Mouse (Mus musculus) embryonic facial prominence, embryonic 10.5 days (tissue): ENCODE measurements around the gene Fanca. TPM values are rescaled to one million over a fixed set of nuclear protein-coding genes. Genes with fewer than 3 reads are reported as not detected.

Experiments
- DNase-seq: peaks from one replicate; pipeline ENCODE4 v3.0.0-alpha.2; 2017; ENCODE audit warnings: low spot score
- H3K27ac ChIP-seq: fragments of 300-500 bp; sonication (generic); replicated peaks from 2 replicates; pipeline ENCODE4 v1.5.1; 2016; ENCODE audit warnings: mild to moderate bottlenecking
- H3K27me3 ChIP-seq: fragments of 300-500 bp; sonication (generic); replicated peaks from 2 replicates; pipeline ENCODE4 v1.6.1; 2016; ENCODE audit warnings: low read depth, mild to moderate bottlenecking; ENCODE audit not compliant: poor library complexity, severe bottlenecking
- H3K36me3 ChIP-seq: fragments of 300-500 bp; sonication (generic); replicated peaks from 2 replicates; pipeline ENCODE4 v1.6.1; 2016; ENCODE audit warnings: mild to moderate bottlenecking, moderate library complexity
- H3K4me1 ChIP-seq: fragments of 300-500 bp; sonication (generic); 2 replicates; pipeline ENCODE4 v1.6.1; 2016
- H3K4me3 ChIP-seq: fragments of 300-500 bp; sonication (generic); 2 replicates; pipeline ENCODE4 v1.5.1; 2016; ENCODE audit warnings: mild to moderate bottlenecking, moderate library complexity
- H3K9me3 ChIP-seq: fragments of 300-500 bp; sonication (generic); 2 replicates; pipeline ENCODE4 v1.6.1; 2016; ENCODE audit warnings: mild to moderate bottlenecking
- WGBS: fragments of 180-500 bp; shearing (Covaris S2); methylation state at CpG from one replicate; pipeline ENCODE4 v1.1.7; 2016; 5-methylcytosine and 5-hydroxymethylcytosine counted together
- polyA plus RNA-seq: library from polyadenylated mRNA; unstranded; fragments of >200 nt; fragmentation: Nextera tagmentation; extraction: Ambion mirVana; gene quantifications from 2 replicates; pipeline ENCODE4 v1.2.1, GENCODE M21; 2016

The Fanca gene
- polyA plus RNA-seq, 1 experiment from 2014 or later = 49.4 TPM

DNA sequence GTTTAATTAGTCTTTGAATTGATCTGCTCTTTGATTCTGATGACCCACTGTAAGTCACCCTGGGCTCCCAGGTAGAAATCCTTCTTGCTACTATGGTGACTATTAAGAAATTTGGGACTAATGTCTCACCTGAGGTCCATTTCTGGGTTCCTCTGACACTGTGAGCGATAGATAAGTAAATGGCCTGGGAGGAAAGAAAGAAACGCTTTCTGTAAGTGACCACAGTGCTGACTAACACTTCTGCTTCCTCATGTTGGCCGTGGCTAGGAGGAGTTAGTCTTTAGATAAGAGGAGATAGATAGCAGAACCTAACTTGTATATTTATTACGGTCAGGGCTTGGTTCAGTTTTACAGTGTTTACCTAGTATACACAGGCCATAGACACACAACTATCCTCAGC lies 11.0 kb upstream of the Fanca start:
- no peak overlapping the region for H3K27ac ChIP-seq
- H3K9me3 ChIP-seq = no peaks in the 10 kb centered on the region
- no peaks in the 10 kb centered on the region for H3K36me3 ChIP-seq
- WGBS = 88% methylated on average over 4 of the region's 4 CpGs
- DNase-seq = no peak
- no peak overlapping the region for H3K4me3 ChIP-seq
- peaks cover 27% of the 10 kb centered on the region for H3K27me3 ChIP-seq
- peaks cover 29% of the 10 kb centered on the region for H3K4me1 ChIP-seq

DNA sequence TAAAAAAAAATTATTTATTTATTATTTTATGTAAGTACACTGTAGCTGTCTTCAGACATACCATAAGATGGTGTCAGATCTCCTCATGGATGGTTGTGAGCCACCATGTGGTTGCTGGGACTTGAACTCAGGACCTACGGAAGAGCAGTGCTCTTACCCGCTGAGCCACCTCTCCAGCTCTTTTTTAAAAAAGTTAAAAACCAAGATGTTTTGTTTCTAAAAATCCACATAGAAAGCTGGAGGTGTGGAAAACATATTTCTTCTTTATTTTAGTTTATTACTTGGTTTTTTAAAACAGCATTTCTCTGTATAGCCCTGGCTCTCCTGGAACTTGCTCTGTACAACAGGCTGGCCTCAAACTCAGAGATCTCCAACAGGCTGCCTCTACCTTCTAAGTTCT lies 10.2 kb upstream of the Fanca start:
- 92% methylated on average over 2 of the region's 2 CpGs for WGBS

DNA sequence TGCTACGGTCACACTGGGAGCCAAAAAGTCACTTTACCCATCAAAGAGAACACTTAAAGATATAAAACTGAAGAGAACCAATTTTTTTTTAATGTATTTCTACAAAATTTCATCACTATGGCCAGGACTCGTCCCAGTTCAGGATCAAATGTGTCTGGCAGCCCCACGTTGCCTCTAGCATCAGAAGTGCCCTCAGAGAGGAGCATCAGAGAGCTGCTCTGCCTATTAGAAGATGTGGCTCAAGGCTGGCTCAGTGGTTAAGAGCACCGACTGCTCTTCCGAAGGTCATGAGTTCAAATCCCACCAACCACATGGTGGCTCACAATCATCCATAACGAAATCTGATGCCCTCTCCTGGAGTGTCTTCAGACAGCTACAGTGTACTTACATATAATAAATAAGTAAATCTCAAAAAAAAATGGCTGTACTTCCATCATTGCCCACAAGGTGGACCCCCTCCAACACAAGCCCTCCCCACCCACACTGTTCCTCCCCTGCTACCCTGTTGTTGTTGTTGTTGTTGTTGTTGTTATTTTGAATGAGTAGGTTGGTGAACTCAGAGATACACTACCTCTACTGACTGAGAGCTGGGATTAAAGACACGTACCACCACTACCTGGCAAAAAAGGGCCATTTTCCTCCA lies 1.3 kb upstream of the Fanca start:
- 40% methylated on average over 7 of the region's 7 CpGs for WGBS
- peaks cover 20% of the 10 kb centered on the region for H3K4me1 ChIP-seq
- H3K9me3 ChIP-seq = no peaks in the 10 kb centered on the region
- no peak overlapping the region for H3K27ac ChIP-seq
- peaks cover 11% of the 10 kb centered on the region for H3K36me3 ChIP-seq
- 0 out of 2 replicates have a peak overlapping the region, but pooled peaks have one; percentile 68 for H3K4me3 ChIP-seq
- no peaks in the 10 kb centered on the region for H3K27me3 ChIP-seq
- peak; percentile 50 for DNase-seq

More for the DNA sequence above, 10.2 kb upstream of the Fanca start:
- H3K27ac ChIP-seq = no peak overlapping the region
- peaks cover 19% of the 10 kb centered on the region for H3K27me3 ChIP-seq
- H3K4me3 ChIP-seq = no peak overlapping the region
- DNase-seq = no peak
- no peaks in the 10 kb centered on the region for H3K36me3 ChIP-seq
- H3K9me3 ChIP-seq = no peaks in the 10 kb centered on the region
- peaks cover 22% of the 10 kb centered on the region for H3K4me1 ChIP-seq

DNA sequence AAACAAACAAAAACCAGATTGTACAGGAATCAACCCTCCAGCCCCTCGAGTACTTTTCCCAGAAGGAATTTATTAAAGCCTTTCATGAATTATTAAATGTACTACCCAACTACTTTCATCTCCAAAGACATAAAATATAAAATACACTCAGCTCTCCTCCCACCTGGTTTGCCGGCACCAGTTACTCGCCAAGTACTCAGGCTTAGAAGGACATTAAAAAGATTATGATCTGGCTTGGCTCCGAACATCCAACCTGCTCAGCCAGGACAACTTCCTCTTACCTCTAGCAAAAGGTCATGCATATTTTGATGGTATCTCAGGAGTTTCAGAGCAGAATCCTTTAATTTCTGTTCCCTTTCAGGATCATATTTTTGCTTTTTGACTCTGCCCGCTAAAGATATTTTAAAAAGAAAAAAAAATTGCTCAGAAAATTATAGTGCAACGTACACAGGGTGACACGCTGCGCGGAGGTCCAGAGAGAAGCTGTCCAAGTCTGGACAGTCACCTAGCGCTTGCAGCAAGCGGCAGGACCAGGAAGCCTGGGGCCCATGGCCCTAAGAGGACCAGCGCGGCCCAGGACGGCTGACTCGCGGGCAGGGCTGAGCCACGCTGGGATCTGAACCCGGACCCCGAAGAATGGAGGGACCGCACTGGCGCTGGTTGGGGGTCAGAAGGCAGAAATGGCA lies 452 bp downstream of the Fanca start:
- Histone ChIP-seq H3K9me3 (no peaks in the 10 kb centered on the region), H3K27ac (peak overlapping the region; percentile 82), H3K27me3 (no peaks in the 10 kb centered on the region), H3K4me3 (peak overlapping the region; percentile 68), H3K4me1 (peaks cover 20% of the 10 kb centered on the region), H3K36me3 (peaks cover 22% of the 10 kb centered on the region)
- whole genome bisulfite sequencing = 8% methylated on average over 21 of the region's 21 CpGs
- DNase-seq = no peak

DNA sequence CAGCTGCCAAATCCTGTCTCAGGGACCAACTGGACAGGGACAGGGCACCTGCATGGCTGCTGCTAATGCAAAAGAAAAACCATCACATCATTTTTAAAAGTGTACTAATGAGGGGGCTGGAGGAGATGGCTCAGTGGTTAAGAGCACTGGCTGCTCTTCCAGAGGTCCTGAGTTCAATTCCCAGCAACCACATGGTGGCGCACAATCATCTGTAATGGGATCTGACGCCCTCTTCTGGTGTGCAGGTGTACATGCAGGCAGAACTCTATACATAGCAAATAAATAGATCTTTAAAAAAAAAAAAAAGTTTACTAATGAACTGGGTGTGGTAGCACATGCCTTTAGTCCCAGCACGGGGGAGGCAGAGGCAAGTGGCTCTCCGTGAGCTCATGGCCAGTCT lies 9.6 kb downstream of the Fanca start:
- no peaks in the 10 kb centered on the region for H3K27me3 ChIP-seq
- no peak overlapping the region for H3K4me3 ChIP-seq
- DNase-seq = no peak
- peaks cover 99% of the 10 kb centered on the region for H3K36me3 ChIP-seq
- WGBS = 71% methylated on average over 4 of the region's 4 CpGs
- no peak overlapping the region for H3K27ac ChIP-seq
- no peaks in the 10 kb centered on the region for H3K9me3 ChIP-seq
- no peaks in the 10 kb centered on the region for H3K4me1 ChIP-seq

DNA sequence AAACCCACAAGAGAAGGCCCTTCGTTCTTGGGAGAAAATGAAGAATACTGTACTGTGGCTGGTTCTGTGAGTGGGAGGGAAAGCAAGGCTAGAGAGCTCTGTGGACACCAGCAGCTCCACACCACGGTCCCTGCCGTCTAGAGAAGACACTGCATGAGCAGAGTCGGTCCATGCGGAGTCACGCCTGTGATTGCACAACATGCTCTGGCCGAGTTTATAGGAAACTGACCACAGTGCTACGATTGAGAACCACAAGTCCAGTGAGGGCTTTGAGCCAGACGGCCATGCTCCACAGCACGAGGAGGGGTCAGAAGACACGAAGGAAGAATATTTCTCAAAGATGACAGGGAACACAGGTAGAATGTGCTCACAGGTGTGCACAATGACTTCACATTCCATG lies 20.1 kb downstream of the Fanca start:
- no peak overlapping the region for H3K27ac ChIP-seq
- no peaks in the 10 kb centered on the region for H3K4me1 ChIP-seq
- no peaks in the 10 kb centered on the region for H3K9me3 ChIP-seq
- 91% methylated on average over 11 of the region's 11 CpGs for WGBS
- H3K27me3 ChIP-seq = no peaks in the 10 kb centered on the region
- H3K4me3 ChIP-seq = no peak overlapping the region
- peaks cover 87% of the 10 kb centered on the region for H3K36me3 ChIP-seq
- no peak for DNase-seq

DNA sequence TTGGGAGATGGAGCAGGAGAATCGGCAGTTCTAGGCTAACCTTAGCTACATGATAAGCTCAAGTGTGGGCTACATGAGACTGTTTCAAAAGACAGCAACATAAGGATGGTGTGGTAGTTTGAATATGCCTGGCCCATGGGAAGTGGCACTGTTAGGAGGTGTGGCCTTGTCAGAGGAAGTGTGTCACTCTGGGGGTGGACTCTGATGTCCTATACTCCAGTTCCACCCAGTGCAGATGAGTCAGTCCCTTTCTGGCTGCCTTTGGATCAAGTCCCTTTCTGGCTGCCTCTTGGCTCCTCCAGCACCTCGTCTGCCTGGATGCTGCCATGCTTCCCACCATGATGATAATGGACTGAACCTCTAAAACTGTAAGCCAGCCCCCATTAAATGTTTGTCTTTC lies 25.6 kb downstream of the Fanca start:
- Histone ChIP-seq H3K27ac (no peak overlapping the region), H3K36me3 (peaks cover 96% of the 10 kb centered on the region), H3K9me3 (no peaks in the 10 kb centered on the region), H3K27me3 (no peaks in the 10 kb centered on the region), H3K4me1 (no peaks in the 10 kb centered on the region), H3K4me3 (no peak overlapping the region)
- 87% methylated on average over 2 of the region's 2 CpGs for WGBS
- DNase-seq = no peak

DNA sequence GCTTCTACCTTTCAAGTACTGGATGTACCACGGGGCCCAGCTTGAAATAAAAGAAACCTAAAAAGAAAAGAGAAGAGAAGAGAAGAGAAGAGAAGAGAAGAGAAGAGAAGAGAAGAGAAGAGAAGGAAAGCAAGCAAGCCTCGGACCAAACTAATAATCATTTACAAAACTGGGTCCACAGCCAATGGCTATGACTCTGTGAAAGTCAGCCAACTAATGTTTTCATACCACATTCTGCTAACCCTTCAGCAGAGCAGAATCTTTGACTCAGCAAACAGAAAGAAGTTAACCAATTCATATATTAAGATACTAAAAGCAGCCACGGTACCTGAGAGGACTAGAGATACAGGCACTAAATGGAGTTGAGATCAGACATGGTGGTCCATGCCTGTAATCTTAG lies 26.1 kb downstream of the Fanca start:
- Histone ChIP-seq H3K4me3 (no peak overlapping the region), H3K9me3 (no peaks in the 10 kb centered on the region), H3K36me3 (peaks cover 96% of the 10 kb centered on the region), H3K4me1 (no peaks in the 10 kb centered on the region), H3K27ac (no peak overlapping the region), H3K27me3 (no peaks in the 10 kb centered on the region)
- 86% methylated on average over 3 of the region's 3 CpGs for WGBS
- DNase-seq = no peak

DNA sequence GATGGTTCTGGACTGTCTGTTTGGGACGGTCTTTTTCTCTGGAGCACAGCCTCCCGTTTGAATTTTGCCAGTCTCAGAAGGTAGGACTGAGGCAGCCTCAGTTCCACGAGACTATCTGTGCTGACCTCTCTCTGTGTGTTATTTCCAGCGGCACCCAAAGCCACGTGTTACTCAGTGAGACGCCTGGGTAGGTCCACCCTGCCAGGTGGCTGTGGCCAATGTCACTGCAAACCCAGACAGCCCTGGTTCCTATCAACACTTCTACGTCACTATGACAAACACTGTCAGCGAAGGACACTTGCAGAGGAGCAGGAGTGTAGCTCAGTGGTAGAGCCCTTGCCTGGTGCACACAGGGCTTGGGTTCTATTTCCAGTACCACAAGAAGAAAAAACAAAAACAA lies 26.7 kb downstream of the Fanca start:
- no peaks in the 10 kb centered on the region for H3K4me1 ChIP-seq
- peaks cover 96% of the 10 kb centered on the region for H3K36me3 ChIP-seq
- DNase-seq = no peak
- no peak overlapping the region for H3K4me3 ChIP-seq
- no peaks in the 10 kb centered on the region for H3K9me3 ChIP-seq
- 91% methylated on average over 8 of the region's 8 CpGs for WGBS
- no peaks in the 10 kb centered on the region for H3K27me3 ChIP-seq
- H3K27ac ChIP-seq = no peak overlapping the region

DNA sequence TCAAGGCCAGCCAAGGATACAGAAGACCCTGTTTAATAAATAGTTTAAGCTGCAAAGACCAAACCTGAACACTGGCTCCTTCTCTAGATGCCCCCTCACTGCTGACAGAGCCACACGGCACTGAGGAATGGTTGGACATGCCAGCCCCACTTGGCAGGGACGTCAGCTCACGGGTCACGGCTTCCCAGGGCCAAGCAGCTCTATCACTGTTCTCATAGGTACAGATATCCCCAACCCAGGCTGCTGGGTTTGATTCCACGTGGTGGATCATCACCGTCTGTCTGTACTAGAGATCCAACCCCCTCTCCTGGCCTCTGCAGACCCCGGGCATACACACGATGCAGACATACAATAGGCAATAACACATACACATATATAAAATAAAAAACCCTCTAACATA lies 27.7 kb downstream of the Fanca start:
- Histone ChIP-seq H3K27ac (no peak overlapping the region), H3K4me1 (no peaks in the 10 kb centered on the region), H3K9me3 (no peaks in the 10 kb centered on the region), H3K36me3 (peaks cover 96% of the 10 kb centered on the region), H3K27me3 (no peaks in the 10 kb centered on the region), H3K4me3 (no peak overlapping the region)
- no peak for DNase-seq
- WGBS = 93% methylated on average over 8 of the region's 8 CpGs

DNA sequence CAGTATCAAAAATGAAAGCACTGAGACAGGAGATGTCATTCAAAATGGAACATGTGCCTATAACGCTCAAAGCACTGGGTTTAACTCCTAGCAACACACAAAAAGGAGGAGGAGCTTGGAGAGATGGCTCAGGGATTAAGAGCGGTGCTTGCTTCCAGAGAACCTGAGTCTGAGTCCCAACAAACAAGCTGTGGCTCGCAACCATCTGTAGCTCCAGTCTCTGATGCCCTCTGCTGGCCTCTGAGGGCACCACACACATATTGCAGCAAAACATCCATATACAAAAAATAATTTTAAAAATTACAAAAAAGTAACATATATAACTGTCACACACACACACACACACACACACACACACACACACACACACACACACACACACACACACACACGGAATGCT lies 28.2 kb downstream of the Fanca start:
- no peaks in the 10 kb centered on the region for H3K9me3 ChIP-seq
- no peak overlapping the region for H3K27ac ChIP-seq
- no peak overlapping the region for H3K4me3 ChIP-seq
- no peaks in the 10 kb centered on the region for H3K4me1 ChIP-seq
- peaks cover 95% of the 10 kb centered on the region for H3K36me3 ChIP-seq
- WGBS = 69% methylated on average over 4 of the region's 4 CpGs
- DNase-seq = peak; percentile 33
- no peaks in the 10 kb centered on the region for H3K27me3 ChIP-seq

DNA sequence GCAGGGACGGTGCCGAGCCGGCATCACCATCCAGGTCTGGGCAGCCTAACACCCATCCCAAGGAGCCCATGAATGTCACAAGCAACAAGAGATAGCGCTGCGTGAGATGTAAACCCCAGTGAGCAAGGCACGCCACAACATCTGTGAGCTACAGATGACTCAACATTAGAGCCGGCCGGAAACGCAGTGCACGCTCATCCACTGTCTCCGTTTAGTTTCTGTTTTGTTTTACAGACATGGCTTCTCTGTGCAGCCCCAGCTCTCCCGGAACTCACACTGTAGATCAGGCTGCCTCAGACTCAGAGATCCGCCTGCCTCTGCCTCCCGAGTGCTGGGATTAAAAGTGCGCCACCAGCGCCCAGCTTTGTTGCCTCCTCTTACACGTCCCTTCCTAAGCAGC lies 31.0 kb downstream of the Fanca start:
- DNase-seq = no peak
- Histone ChIP-seq H3K4me3 (no peak overlapping the region), H3K9me3 (no peaks in the 10 kb centered on the region), H3K27ac (no peak overlapping the region), H3K36me3 (peaks cover 91% of the 10 kb centered on the region), H3K4me1 (no peaks in the 10 kb centered on the region), H3K27me3 (no peaks in the 10 kb centered on the region)
- WGBS = 96% methylated on average over 17 of the region's 17 CpGs

DNA sequence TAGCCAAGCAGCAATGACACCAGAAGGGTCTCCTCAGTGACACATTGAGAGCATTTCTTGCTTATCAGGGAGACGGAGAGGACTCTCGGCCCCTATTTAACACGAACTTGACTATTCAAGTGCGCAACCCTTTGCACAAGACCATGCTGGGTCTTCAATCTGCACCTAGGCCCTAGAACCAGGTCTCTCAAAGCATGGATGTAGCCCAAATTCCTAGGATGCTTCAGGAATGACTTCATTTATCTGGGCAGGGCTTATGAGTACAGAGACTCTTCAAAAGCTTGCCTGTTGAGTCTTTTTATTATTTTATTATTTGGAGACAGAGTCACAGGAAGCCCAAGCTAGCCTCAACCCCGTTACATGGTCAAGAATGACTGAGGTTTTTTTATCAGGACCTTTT lies 33.9 kb downstream of the Fanca start:
- Histone ChIP-seq H3K27ac (no peak overlapping the region), H3K4me3 (no peak overlapping the region), H3K36me3 (peaks cover 93% of the 10 kb centered on the region), H3K27me3 (no peaks in the 10 kb centered on the region), H3K4me1 (no peaks in the 10 kb centered on the region), H3K9me3 (no peaks in the 10 kb centered on the region)
- 93% methylated on average over 5 of the region's 5 CpGs for WGBS
- no peak for DNase-seq
